Mouse (Mus musculus) liver, embryonic 16.5 days (tissue): ENCODE data around the gene Kat6b. TPM values are rescaled to one million over a fixed set of nuclear protein-coding genes. Genes with fewer than 3 reads are reported as not detected.

Experiments used
- ATAC-seq: fragments of 200-750 bp; cut with Nextera tagmentation; 2 replicates; pipeline ENCODE4 v1.8.0; 2017; ENCODE audit warnings: low read depth, mild to moderate bottlenecking, moderate number of reproducible peaks, moderate library complexity
- H3K27ac ChIP-seq: fragments of 300-500 bp; sonication (generic); 2 replicates; pipeline ENCODE4 v1.5.1; 2014; ENCODE audit warnings: mild to moderate bottlenecking, low read length
- H3K27me3 ChIP-seq: fragments of 300-500 bp; sonication (generic); 2 replicates; pipeline ENCODE4 v1.6.1; 2014; ENCODE audit warnings: low read depth, low read length, mixed read lengths; ENCODE audit not compliant: control insufficient read depth, insufficient read depth
- H3K36me3 ChIP-seq: fragments of 300-500 bp; sonication (generic); 2 replicates; pipeline ENCODE4 v1.6.1; 2014; ENCODE audit warnings: mild to moderate bottlenecking; ENCODE audit not compliant: control insufficient read depth, insufficient read depth
- H3K4me1 ChIP-seq: fragments of 300-500 bp; sonication (generic); 2 replicates; pipeline ENCODE4 v1.6.1; 2014; ENCODE audit warnings: low read depth, low read length, mixed read lengths; ENCODE audit not compliant: control insufficient read depth
- H3K4me2 ChIP-seq: fragments of 300-500 bp; sonication (generic); 2 replicates; pipeline ENCODE4 v1.6.1; 2014; ENCODE audit warnings: low read depth, low read length, mixed read lengths
- H3K4me3 ChIP-seq: fragments of 300-500 bp; sonication (generic); 2 replicates; pipeline ENCODE4 v1.5.1; 2014; ENCODE audit warnings: low read depth, mild to moderate bottlenecking, low read length
- H3K9ac ChIP-seq: fragments of 300-500 bp; sonication (generic); 2 replicates; pipeline ENCODE4 v1.6.1; 2014; ENCODE audit warnings: low read depth, low read length
- H3K9me3 ChIP-seq: fragments of 300-500 bp; sonication (generic); replicated peaks from 2 replicates; pipeline ENCODE4 v1.6.1; 2016; ENCODE audit warnings: low read length; ENCODE audit not compliant: control insufficient read depth
- WGBS: fragments of 180-500 bp; shearing (Covaris S2); extraction: QIAGEN DNeasy Blood & Tissue Kit; methylation state at CpG from one replicate; pipeline ENCODE4 v1.1.7; 2014; ENCODE audit not compliant: insufficient replicate concordance; 5-methylcytosine and 5-hydroxymethylcytosine counted together
- polyA plus RNA-seq: library from polyadenylated mRNA; unstranded; fragments of >200 nt; fragmentation: Nextera tagmentation; extraction: Ambion mirVana; gene quantifications from 2 replicates; pipeline ENCODE4 v1.2.1, GENCODE M21; 2015

The Kat6b gene
- polyA plus RNA-seq, 1 experiment from 2014 or later: 1.7 TPM

GRCm38 (mm10) chr14:21703255-21703654, 222.0 kb downstream of the Kat6b start:
- H3K4me1 ChIP-seq: no peaks in the 10 kb centered on the region
- no peaks in the 10 kb centered on the region for H3K27me3 ChIP-seq
- no peak overlapping the region for H3K4me3 ChIP-seq
- H3K4me2 ChIP-seq: no peak overlapping the region
- no peak overlapping the region for H3K27ac ChIP-seq
- ATAC-seq: peak; percentile 45; the same call in 1 of the 2 replicates
- no peaks in the 10 kb centered on the region for H3K36me3 ChIP-seq
- 31% methylated on average over 5 of the region's 5 CpGs for WGBS
- H3K9ac ChIP-seq: no peak overlapping the region
- H3K9me3 ChIP-seq: no peaks in the 10 kb centered on the region

GRCm38 (mm10) chr14:21705462-21705861, 224.2 kb downstream of the Kat6b start:
- H3K36me3 ChIP-seq: no peaks in the 10 kb centered on the region
- no peaks in the 10 kb centered on the region for H3K27me3 ChIP-seq
- H3K27ac ChIP-seq: no peak overlapping the region
- H3K4me3 ChIP-seq: no peak overlapping the region
- no peak overlapping the region for H3K9ac ChIP-seq
- no peaks in the 10 kb centered on the region for H3K4me1 ChIP-seq
- H3K9me3 ChIP-seq: no peaks in the 10 kb centered on the region
- H3K4me2 ChIP-seq: no peak overlapping the region
- ATAC-seq: no peak
- 45% methylated on average over 2 of the region's 2 CpGs for WGBS

GRCm38 (mm10) chr14:21706759-21707571, 225.7 kb downstream of the Kat6b start:
- H3K9me3 ChIP-seq: no peaks in the 10 kb centered on the region
- H3K4me1 ChIP-seq: no peaks in the 10 kb centered on the region
- H3K4me3 ChIP-seq: no peak overlapping the region
- H3K27me3 ChIP-seq: no peaks in the 10 kb centered on the region
- H3K9ac ChIP-seq: no peak overlapping the region
- no peak overlapping the region for H3K4me2 ChIP-seq
- no peaks in the 10 kb centered on the region for H3K36me3 ChIP-seq
- H3K27ac ChIP-seq: no peak overlapping the region
- 18% methylated on average over 12 of the region's 12 CpGs for WGBS
- ATAC-seq: no peak

GRCm38 (mm10) chr14:21709545-21709944, 228.3 kb downstream of the Kat6b start:
- Histone ChIP-seq H3K4me1 (no peaks in the 10 kb centered on the region), H3K4me2 (no peak overlapping the region), H3K4me3 (no peak overlapping the region), H3K27ac (no peak overlapping the region), H3K27me3 (no peaks in the 10 kb centered on the region), H3K9ac (no peak overlapping the region), H3K9me3 (no peaks in the 10 kb centered on the region), H3K36me3 (no peaks in the 10 kb centered on the region)
- no peak for ATAC-seq
- WGBS: 71% methylated on average over 2 of the region's 2 CpGs

GRCm38 (mm10) chr14:21711231-21711630, 230.0 kb downstream of the Kat6b start:
- 48% methylated on average over 2 of the region's 2 CpGs for WGBS
- no peaks in the 10 kb centered on the region for H3K27me3 ChIP-seq
- H3K27ac ChIP-seq: no peak overlapping the region
- H3K4me1 ChIP-seq: no peaks in the 10 kb centered on the region
- H3K4me3 ChIP-seq: no peak overlapping the region
- H3K4me2 ChIP-seq: no peak overlapping the region
- H3K9ac ChIP-seq: no peak overlapping the region
- H3K9me3 ChIP-seq: no peaks in the 10 kb centered on the region
- no peak for ATAC-seq
- H3K36me3 ChIP-seq: no peaks in the 10 kb centered on the region

GRCm38 (mm10) chr14:21714486-21714885, 233.3 kb downstream of the Kat6b start, which contains the start of gene Dupd1:
TSS of gene Dupd1 (minus strand) at chr14:21714576.
- H3K27me3 ChIP-seq: no peaks in the 10 kb centered on the region
- no peak within 1 kb of the TSS for H3K27ac ChIP-seq
- H3K9me3 ChIP-seq: no peaks in the 10 kb centered on the region
- ATAC-seq: no peak
- H3K4me2 ChIP-seq: no peak within 1 kb of the TSS
- no peaks in the 10 kb centered on the region for H3K36me3 ChIP-seq
- H3K4me3 ChIP-seq: no peak within 1 kb of the TSS
- 58% methylated on average over 5 of the region's 5 CpGs for WGBS
- H3K4me1 ChIP-seq: no peaks in the 10 kb centered on the region
- H3K9ac ChIP-seq: no peak within 1 kb of the TSS

- H3K4me2 ChIP-seq: no peak overlapping the region
These were observed 238.6 kb downstream of the Kat6b start for GRCm38 (mm10) chr14:21719646-21720383.

GRCm38 (mm10) chr14:21720430-21721205, 239.4 kb downstream of the Kat6b start:
- ATAC-seq: no peak
- no peak overlapping the region for H3K4me2 ChIP-seq
- no peak overlapping the region for H3K4me3 ChIP-seq
- no peaks in the 10 kb centered on the region for H3K27me3 ChIP-seq
- no peaks in the 10 kb centered on the region for H3K36me3 ChIP-seq
- no peak overlapping the region for H3K27ac ChIP-seq
- 53% methylated on average over 4 of the region's 4 CpGs for WGBS
- no peak overlapping the region for H3K9ac ChIP-seq
- no peaks in the 10 kb centered on the region for H3K4me1 ChIP-seq
- no peaks in the 10 kb centered on the region for H3K9me3 ChIP-seq

More at GRCm38 (mm10) chr14:21719646-21720383, 238.6 kb downstream of the Kat6b start:
- H3K27ac ChIP-seq: no peak overlapping the region
- peak; percentile 61; the same call in 1 of the 2 replicates for ATAC-seq
- no peaks in the 10 kb centered on the region for H3K36me3 ChIP-seq
- no peak overlapping the region for H3K9ac ChIP-seq
- 42% methylated on average over 17 of the region's 17 CpGs for WGBS
- no peaks in the 10 kb centered on the region for H3K27me3 ChIP-seq
- H3K9me3 ChIP-seq: no peaks in the 10 kb centered on the region
- H3K4me1 ChIP-seq: no peaks in the 10 kb centered on the region
- H3K4me3 ChIP-seq: no peak overlapping the region
